Mouse (Mus musculus) kidney, adult 2 months (tissue): ENCODE measurements around the gene Rheb.
A peak's percentile ranks its signal among the peaks of the same experiment; 100 is the strongest.

Source experiments
- CTCF ChIP-seq: fragments of 200-500 bp; conservative IDR thresholded peaks from 2 replicates; pipeline ENCODE4 v1.5.1; 2011; ENCODE audit warnings: low read depth, mild to moderate bottlenecking, control low read depth, low read length, moderate library complexity, mixed read lengths; ENCODE audit not compliant: insufficient read depth, insufficient read length
- POLR2A ChIP-seq: fragments of 200-500 bp; IDR thresholded peaks from one replicate; pipeline ENCODE4 v1.6.1; 2011; ENCODE audit warnings: low read depth, low read length, control low read depth

DNA sequence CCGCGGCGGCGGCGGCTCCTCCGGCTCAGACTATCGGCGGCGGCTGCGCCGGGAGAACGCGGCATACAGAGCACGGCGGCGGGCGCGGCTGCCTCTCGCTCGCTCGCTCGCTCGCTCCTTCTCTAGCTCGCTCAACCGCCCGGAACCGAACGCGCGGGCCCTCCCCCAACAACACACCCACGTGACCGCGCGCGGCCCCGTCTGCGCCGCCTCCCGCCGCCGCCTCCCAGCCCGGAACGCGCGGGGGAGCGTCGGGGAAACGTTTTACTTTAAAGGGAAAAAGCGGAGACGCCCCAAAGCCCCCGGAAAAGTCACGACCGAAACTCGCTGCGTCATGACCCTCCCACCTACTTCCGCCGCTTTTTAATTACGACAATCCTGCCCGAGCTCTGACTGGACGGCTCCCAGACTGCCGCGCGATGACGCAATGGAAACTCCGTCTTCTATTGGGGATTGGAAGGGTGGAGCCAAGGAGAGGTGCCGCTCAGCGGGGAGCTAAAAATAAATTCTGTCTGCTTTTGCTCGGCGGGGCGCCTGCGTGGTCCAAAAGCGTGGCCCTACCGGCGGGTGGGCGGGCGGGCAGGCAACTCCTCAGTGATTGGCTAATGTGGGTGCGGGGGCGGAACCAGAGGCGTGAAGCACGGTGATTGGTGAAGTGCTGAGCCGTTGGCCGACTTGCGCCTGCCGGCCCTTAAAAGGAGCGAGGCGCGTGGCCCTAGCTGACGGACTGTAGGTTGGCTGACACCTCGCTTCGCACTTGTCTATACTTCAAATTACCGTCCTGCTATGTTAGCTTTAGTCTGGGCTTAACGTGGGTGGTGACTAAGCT lies at the start of gene Rheb:
- TF ChIP-seq CTCF (no peak), POLR2A (peak; percentile 74)
